Mouse (Mus musculus) liver, postnatal 0 days (tissue): ENCODE measurements around the gene Vsnl1. TPM values are rescaled to one million over a fixed set of nuclear protein-coding genes. Genes with fewer than 3 reads are reported as not detected.

Source experiments
- ATAC-seq: fragments of 200-750 bp; cut with Nextera tagmentation; 2 replicates; pipeline ENCODE4 v1.8.0; 2017; ENCODE audit warnings: mild to moderate bottlenecking, moderate library complexity
- DNase-seq: peaks from one replicate; pipeline ENCODE4 v3.0.0-alpha.2; 2016
- H3K27ac ChIP-seq: fragments of 300-500 bp; sonication (generic); 2 replicates; pipeline ENCODE4 v1.5.1; 2014; ENCODE audit warnings: antibody characterized with exemption, moderate library complexity, mild to moderate bottlenecking, low read depth
- H3K27me3 ChIP-seq: fragments of 300-500 bp; sonication (generic); 2 replicates; pipeline ENCODE4 v1.6.1; 2014; ENCODE audit warnings: low read length, control low read depth, mixed read lengths; ENCODE audit not compliant: insufficient read depth
- H3K36me3 ChIP-seq: fragments of 300-500 bp; sonication (generic); replicated peaks from 2 replicates; pipeline ENCODE4 v1.6.1; 2014; ENCODE audit warnings: mild to moderate bottlenecking, control low read depth, low read length, moderate library complexity, mixed read lengths; ENCODE audit not compliant: insufficient read depth
- H3K4me1 ChIP-seq: fragments of 300-500 bp; sonication (generic); 2 replicates; pipeline ENCODE4 v1.6.1; 2014; ENCODE audit warnings: antibody characterized with exemption, mild to moderate bottlenecking, control low read depth; ENCODE audit not compliant: insufficient read depth
- H3K4me2 ChIP-seq: fragments of 300-500 bp; sonication (generic); 2 replicates; pipeline ENCODE4 v1.6.1; 2014; ENCODE audit warnings: low read depth, mild to moderate bottlenecking, low read length, moderate library complexity, mixed read lengths
- H3K4me3 ChIP-seq: fragments of 300-500 bp; sonication (generic); 2 replicates; pipeline ENCODE4 v1.5.1; 2014; ENCODE audit warnings: low read depth, low read length
- H3K9ac ChIP-seq: fragments of 300-500 bp; sonication (generic); replicated peaks from 2 replicates; pipeline ENCODE4 v1.6.1; 2014; ENCODE audit warnings: mild to moderate bottlenecking, moderate library complexity
- H3K9me3 ChIP-seq: fragments of 300-500 bp; sonication (generic); 2 replicates; pipeline ENCODE4 v1.6.1; 2016; ENCODE audit warnings: mild to moderate bottlenecking, control low read depth, low read length, mixed read lengths
- CTCF ChIP-seq: sonication (generic); IDR thresholded peaks from 2 replicates; pipeline ENCODE4 v1.5.1; 2016; ENCODE audit warnings: antibody characterized with exemption, low read depth
- EP300 ChIP-seq: IDR thresholded peaks from 2 replicates; pipeline ENCODE4 v1.6.1; 2016; ENCODE audit warnings: antibody characterized with exemption, low read depth, mild to moderate bottlenecking
- WGBS: fragments of 180-500 bp; shearing (Covaris S2); extraction: QIAGEN DNeasy Blood & Tissue Kit; methylation state at CpG from one replicate; pipeline ENCODE4 v1.1.7; 2014; ENCODE audit not compliant: insufficient replicate concordance; 5-methylcytosine and 5-hydroxymethylcytosine counted together
- microRNA-seq: library from miRNA; unstranded; fragments of <30 nt; microRNA quantifications from one replicate; pipeline ENCODE4, GENCODE M21; 2016
- polyA plus RNA-seq: library from polyadenylated mRNA; unstranded; fragments of >200 nt; fragmentation: Nextera tagmentation; extraction: Ambion mirVana; gene quantifications from 2 replicates; pipeline ENCODE4 v1.2.1, GENCODE M21; 2015

Vsnl1 gene
- polyA plus RNA-seq, 1 experiment from 2014 or later, result not detected

GRCm38 (mm10) chr12:11277207-11277606 lies 159.2 kb downstream of the Vsnl1 start:
- Histone ChIP-seq H3K4me3 (no peak overlapping the region), H3K9me3 (no peaks in the 10 kb centered on the region), H3K9ac (no peak overlapping the region), H3K4me2 (no peak overlapping the region), H3K27me3 (no peaks in the 10 kb centered on the region), H3K27ac (no peak overlapping the region), H3K36me3 (peaks cover 62% of the 10 kb centered on the region), H3K4me1 (no peaks in the 10 kb centered on the region)
- no peak for DNase-seq
- WGBS, result 85% methylated on average over 6 of the region's 6 CpGs
- TF ChIP-seq EP300, result no peak
- no peak for TF ChIP-seq CTCF
- no peak for ATAC-seq

GRCm38 (mm10) chr12:11276632-11277031 lies 159.8 kb downstream of the Vsnl1 start:
- Histone ChIP-seq H3K9me3 (no peaks in the 10 kb centered on the region), H3K4me3 (no peak overlapping the region), H3K27me3 (no peaks in the 10 kb centered on the region), H3K9ac (no peak overlapping the region), H3K36me3 (peaks cover 62% of the 10 kb centered on the region), H3K4me1 (no peaks in the 10 kb centered on the region), H3K4me2 (no peak overlapping the region), H3K27ac (no peak overlapping the region)
- ATAC-seq (no peak), DNase-seq (no peak)
- TF ChIP-seq CTCF, result no peak
- no peak for TF ChIP-seq EP300
- whole genome bisulfite sequencing, result 86% methylated on average over 2 of the region's 2 CpGs

Small RNAs within 50 kb of the gene (microRNA-seq; reads per million reads assigned to microRNA genes)
- gene Mir7675, result not detected

Other genes with a start within 250 kb of the Vsnl1 start
- not detected in 2 replicates for gene Msgn1, start 227.6 kb downstream of the Vsnl1 start, polyA plus RNA-seq
- gene Gen1, start 170.8 kb downstream of the Vsnl1 start, polyA plus RNA-seq, result 3.5 and 4.6 TPM in 2 replicates
- gene Smc6, start 170.7 kb downstream of the Vsnl1 start, polyA plus RNA-seq, result 60.6 and 60.7 TPM in 2 replicates
- not detected in 2 replicates for gene Rad51ap2, start 19.5 kb upstream of the Vsnl1 start, polyA plus RNA-seq